Mouse (Mus musculus): Measurements from ENCODE around the gene Evx2. TPM values are rescaled to one million over a fixed set of nuclear protein-coding genes. Genes with fewer than 3 reads are reported as not detected.

Evx2 gene
- total RNA-seq, 2 experiments from 2014 or later = 0.08 TPM; not detected in 1

DNA sequence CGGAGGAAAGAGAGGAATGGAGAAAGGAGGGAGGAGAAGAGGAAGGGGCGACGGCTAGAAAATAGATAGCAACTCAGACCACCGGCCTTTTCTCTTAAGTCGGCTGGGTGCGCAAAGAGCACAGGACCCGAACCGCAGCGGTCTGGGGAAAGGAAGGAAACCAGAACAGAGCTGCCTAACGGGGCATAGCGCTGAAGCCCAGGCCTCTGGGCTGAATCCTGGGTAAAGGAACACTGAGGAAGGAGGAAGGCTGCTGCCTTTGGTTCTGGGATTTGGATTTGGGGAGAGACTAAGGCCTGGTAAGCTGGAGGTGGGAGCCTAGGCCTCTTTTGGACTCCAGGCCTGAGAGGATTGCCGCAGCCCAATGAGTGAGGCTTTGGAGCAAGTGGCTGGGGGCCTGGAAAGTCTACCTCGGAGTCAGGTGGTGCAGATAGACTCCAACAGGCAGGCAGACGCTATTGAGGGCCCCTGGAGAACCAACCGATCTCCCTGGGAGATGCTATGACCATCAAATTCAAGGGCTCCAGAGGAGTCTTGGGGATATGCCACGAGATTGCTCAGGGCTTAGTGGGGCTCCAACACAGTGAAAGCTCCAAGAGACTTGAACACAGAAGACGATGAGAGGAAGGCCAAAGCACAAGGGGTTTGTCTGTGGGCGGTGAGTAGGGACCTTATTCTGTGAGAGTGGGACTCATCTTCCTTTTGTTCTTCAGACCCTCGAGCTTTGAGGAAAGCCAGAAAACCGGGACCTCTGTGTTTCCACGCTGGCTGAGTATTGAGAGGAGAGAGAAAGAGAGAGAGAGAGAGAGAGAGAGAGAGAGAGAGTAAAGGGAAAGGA is 21.4 kb upstream of the Evx2 start:
- no peak for DNase-seq

DNA sequence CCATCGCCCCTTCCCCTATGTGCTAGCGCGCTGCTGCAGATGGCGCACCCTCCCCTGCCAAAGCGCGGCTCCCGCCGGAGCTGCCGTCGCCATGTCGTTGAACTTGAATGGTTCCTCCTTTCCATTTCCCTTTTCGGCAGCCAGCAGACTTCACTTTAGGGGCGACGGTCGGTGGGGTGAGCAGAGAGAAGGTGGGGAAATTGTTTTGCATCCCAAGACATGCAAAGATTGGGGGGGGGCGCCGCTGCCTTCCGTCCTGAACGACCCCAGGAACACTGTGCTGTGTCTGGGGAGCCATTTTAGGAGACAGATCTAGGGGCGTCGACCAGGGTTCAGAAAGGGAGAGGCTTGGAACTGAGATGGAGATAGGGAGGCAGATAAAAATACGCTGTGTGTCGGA is 20.6 kb upstream of the Evx2 start:
- no peak for DNase-seq

DNA sequence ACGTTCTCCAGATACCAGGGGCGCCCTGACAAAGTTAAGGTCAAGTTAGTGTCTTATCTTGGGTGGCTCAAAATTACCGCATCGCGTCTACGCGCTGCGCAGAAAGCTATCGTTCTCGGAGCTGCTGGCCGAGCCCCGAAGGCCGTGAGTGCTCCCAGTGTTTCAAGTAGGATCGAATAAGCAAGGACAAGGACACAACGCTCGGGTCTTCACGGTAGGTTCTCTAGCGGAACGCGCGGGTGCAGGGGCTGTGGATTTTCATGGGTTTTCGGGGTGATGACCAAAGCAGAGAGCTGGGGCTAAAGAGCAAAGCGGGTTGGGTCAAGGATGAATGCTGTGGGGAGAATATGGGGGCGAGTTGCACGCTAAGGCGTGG is 20.2 kb upstream of the Evx2 start:
- DNase-seq = no peak

DNA sequence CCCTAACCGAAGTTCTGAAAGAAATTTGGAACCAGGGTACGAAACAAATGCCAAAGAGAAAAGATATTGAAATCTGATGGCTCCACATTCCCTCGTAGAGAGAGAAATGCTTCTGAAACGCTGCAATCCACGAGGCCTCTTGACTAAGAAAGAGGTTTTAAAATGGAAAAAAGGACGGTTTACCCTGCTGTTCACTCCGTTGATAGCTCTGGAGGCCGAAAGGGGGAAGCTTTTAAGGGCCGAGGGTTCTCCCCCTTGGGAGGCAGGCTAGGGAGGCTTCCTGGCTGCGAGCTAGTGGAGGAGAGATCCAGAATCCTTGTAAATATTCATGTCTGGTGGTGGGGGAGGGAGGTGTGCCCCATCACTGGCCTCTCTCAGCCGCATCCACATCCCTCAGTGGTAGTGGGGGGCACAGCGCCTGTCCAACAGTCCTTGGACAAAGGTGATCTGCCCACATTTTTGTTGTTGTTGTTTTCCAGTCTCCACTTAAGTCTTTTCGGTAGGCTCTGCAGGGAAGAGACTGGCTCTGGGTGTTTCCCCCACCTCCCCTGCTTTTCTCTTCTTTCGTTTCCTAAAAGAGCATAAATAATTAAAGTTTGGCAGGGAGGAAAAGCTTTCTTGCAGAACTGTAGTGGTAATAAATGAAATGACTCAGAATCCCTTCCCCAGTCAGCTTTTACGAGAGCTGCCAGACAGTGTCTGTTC is 19.7 kb upstream of the Evx2 start, which contains the start of gene Hoxd11:
Gene Hoxd11 (plus strand): TSS at position 667 of the 705 bp plus-strand sequence.
- DNase-seq = no peak

DNA sequence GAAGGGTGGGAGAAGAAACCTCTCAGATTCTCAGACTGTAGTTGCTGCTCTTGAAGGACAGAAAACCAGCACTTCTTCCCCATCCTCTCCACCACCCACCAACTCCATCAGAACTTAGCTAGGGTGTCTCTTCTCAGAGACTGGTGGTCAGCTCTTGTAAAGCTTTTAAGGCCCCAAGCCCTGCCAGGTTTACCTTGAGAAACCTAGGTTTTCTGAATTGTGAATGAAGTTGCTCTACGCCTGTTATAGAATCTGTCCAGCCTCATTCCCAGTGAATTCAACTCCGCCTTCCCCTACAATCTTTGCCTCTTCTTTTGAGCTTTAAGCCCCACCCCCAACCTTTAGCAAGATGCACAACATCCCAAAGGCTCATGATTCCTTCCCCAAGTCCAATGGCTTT is 17.7 kb upstream of the Evx2 start:
- DNase-seq = no peak

DNA sequence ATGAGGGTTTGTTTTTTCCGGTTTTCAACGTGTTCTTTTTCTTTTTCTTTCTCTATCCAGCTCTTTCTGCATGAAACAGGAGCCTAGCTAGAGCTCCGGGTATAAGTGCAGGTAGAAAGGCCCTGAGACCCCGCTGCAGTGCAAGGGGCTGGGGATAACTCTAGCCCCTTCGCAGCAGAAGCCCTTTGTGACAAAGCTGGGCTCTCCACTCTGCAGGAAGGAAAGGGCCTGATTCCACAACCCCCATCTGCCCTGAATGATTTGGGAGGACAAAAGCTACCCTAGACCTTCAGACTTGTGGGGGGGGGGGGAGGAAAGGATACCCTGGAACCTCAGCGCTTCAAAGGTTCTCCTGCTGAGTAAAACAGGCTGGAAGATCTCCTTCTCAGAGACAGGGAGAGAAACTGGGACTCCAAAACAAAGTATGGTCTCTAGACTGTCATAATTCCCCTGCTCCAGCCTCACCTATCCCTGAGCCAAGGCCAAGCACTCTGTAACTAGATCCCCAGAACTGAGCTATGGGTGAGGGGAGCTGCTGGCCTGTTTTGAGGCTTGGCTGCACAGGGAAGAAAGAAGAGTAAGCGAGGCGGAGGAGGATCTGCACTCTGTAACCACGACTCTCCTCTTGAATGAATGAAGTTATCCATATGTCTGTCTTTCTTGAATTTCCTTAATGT is 17.2 kb upstream of the Evx2 start:
- DNase-seq = no peak

DNA sequence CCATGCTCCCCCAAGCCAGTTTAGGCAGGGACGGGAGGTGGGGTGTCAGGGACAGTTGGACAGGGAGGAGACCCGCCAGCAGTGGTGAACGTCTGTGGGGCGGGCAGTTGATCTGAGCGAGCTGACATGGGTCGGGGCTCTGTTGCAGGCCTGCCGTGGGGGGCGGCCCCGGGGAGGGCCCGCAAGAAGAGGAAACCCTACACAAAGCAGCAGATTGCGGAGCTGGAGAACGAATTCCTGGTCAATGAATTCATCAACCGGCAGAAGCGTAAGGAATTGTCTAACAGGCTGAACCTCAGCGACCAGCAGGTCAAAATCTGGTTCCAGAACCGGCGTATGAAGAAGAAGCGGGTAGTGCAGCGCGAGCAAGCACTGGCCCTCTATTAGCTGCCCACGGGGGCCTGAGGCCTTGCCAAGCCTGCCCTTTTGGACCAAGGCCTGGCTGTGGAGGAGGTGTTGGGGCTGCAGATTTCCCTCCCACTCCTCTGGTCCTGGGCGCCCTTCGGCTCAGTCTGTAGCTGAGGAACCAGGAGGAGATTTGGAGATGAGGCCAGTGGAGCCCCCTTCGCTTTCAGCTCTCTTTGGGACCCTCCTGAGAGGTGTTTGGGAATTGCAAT is 16.4 kb upstream of the Evx2 start:
- DNase-seq = no peak

DNA sequence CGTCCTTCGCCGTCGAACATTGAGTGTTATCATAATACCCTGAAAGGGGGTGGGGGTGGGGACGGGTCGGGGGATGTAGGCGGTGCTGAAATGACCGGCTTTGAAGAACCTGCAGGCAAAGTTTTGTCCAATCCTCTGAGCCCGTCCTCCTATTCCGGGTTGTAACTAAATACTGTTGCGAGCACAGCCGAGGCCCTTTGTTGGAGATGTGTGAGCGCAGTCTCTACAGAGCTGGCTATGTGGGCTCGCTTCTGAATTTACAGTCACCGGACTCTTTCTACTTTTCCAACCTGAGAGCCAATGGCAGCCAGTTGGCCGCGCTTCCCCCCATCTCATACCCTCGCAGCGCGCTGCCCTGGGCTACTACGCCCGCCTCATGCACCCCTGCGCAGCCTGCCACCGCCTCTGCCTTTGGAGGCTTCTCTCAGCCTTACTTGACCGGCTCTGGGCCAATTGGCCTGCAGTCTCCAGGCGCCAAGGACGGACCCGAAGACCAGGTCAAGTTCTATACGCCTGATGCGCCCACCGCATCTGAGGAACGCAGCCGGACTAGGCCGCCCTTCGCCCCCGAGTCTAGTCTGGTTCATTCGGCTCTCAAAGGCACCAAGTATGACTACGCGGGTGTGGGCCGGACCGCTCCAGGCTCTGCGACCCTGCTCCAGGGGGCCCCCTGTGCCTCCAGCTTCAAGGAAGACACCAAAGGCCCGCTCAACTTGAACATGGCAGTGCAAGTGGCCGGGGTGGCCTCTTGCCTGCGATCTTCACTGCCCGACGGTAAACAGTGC is 15.7 kb upstream of the Evx2 start, which contains the start of gene Hoxd12:
Gene Hoxd12 (plus strand): TSS at position 133 of the 785 bp plus-strand sequence.
- no peak for DNase-seq

DNA sequence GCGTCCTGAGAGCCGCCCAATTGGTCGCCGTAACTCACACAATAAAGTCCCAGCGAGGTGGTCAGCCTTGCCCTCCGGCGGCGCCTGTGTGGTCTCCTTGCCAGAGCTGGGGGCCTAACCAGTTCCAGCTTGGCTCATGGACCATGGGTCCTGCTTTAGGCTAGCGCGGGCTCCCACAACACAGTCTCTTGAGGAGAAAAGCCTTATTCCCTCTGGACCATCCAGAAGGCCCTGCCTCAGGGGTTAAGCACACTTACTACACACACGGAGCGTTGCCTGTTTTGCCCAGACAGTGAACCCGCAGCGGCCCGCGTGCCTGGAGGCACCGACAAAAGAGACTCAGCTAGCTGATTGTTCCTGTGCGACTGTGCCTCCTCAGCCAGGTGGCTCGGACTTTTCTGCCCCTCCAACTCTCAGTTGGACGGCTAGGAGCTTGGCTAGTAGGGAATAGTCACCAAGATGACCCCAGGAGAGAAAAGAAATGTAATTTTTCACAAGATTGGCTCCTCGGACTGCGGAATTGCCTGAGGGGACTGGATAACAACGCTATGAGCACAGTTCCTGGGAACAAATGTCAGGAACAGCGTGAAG is 14.6 kb upstream of the Evx2 start:
- no peak for DNase-seq

DNA sequence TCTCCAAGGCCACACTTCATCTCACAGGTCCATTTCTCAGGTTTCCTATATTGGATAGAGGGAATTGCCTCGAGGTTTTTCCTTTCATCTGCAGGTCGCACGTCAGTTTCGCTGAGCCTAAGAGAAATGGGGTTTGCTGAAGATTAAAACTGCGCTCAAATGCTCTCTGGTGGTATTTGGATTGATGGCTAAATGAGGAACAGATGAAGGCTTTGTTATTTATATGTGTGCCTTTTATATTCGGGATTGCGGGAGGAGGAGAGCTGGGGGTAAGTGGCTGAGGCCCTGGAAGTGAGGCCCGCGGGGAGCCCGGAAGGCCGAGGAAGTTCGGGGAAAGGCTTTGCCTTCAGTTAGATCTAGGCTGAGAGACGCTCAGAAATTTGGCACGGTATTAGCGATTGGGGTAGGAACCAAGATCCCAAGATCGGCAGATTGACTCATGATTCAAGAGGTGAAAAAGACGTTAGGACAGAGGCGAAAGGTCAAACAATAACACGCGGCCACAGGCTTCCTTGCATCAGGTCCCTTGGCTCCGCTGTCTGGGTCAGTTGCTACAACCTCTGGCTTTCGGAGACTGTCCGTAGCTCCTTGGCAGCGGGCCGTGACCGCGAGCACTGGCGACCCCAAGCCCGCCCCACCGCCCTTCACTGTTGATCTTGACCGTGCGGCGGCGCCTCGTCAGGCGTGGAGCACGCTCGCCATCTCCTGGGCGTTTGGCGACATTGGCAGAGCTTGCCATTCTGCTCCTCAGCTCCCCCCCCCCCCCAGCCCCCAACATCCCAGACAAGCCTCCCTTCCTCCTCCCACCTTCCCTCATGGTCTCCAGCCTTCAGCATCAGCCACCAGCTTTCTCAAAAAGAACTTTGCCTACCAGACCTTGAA is 13.4 kb upstream of the Evx2 start:
- no peak for DNase-seq

DNA sequence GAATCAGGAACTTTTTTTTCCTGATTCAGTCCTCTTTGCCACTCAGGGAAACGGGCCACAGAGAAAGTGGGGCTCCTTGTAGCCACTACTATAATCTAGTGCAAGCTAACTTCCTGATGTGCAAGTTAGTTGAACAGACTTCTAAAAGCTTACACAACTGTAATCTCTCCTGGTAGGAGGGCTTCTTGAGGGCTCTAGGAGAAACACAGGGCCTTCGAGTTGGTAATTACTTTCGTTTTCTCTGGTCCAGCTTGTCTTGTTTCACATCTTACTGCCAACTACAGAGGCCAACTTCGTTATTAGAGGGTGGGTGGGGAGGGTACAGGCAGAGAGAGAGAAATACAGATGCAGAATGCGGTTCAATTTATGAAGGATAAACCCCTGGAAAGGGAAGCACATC is 12.5 kb upstream of the Evx2 start:
- no peak for DNase-seq

DNA sequence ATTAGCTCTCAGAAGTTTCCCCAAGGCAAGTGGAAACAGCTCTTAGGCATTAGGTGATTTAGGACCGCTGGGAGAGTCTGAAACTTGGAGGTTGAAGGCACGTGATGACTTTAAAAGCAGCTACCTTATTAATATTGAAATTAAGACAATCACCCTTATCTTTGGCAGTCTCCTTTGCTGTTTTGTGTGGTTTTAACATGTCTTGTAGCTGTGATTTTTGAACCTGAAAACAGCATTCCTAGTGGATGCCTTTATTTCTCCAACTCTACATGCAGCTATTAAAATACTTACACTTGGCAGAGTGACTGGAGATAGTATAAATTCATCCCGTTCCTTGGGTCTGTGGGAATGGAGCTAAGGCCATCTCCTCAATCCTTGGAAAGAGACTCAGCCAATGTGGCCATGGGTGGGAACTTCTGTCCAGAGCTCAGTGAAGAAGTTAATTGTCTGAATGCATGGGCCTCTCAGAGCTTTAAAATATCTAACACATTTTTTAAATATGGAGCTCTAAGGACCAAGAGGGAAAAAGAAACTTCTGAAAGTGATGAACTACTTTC is 11.4 kb upstream of the Evx2 start:
- no peak for DNase-seq

DNA sequence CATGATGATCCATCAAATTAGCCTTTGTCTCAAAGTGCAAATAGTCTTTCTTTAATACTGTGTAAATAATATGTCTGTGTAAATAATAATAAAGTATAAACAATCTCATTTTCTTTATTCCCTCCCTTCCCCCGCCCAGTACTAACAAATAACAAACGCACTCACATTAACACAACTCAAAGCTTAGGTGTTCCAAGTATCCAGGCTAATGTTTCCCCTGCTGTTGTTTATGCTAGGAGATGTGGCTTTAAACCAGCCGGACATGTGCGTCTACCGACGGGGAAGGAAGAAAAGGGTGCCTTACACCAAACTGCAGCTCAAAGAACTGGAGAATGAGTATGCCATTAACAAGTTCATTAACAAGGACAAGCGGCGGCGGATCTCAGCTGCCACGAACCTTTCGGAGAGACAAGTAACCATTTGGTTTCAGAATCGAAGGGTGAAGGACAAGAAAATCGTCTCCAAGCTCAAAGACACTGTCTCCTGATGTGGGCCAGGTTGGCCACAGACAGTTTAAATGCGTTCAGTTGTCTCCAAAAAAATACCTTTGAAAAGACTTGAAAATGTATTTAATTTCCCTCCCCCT is 10.4 kb upstream of the Evx2 start:
- DNase-seq = no peak

DNA sequence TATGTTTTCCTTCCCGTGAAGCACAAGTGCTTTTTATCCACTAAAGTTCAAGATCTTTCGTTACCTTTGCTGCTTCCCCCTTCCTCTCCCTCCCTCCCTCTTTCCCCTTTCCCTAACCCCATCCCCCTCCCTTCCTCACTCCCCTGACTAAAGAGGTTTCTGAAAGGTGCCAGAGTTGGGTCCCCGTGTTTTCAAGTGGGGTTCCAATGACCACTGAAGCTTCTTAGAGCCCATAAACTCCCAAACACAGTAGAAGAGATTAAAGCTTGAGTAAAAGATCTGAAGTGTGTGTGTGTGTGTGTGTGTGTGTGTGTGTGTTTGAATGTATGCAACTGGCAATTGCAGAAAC is 9.8 kb upstream of the Evx2 start:
- no peak for DNase-seq

DNA sequence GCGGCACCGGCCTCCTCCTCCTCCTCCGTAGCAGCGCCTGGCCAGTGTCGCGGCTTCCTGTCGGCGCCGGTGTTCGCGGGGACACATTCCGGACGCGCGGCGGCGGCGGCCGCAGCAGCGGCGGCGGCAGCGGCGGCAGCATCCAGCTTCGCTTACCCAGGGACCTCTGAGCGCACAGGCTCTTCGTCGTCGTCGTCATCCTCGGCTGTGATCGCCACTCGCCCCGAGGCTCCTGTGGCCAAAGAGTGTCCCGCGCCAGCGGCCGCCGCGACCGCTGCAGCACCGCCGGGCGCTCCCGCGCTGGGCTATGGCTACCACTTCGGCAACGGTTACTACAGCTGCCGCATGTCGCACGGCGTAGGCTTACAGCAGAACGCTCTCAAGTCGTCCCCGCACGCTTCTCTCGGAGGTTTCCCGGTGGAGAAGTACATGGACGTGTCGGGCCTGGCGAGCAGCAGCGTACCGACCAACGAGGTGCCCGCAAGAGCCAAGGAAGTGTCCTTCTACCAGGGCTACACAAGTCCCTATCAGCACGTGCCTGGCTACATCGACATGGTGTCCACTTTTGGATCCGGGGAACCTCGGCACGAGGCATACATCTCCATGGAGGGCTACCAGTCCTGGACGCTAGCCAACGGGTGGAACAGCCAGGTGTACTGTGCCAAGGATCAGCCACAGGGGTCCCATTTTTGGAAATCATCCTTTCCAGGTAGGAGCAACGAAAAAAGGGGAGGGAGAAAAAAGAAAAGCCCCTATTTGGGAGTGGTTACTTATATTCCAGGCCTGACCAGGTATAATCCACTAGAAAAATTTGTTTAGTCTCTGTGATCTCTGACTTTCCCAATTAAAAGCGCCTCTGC is 9.2 kb upstream of the Evx2 start:
- DNase-seq = no peak

DNA sequence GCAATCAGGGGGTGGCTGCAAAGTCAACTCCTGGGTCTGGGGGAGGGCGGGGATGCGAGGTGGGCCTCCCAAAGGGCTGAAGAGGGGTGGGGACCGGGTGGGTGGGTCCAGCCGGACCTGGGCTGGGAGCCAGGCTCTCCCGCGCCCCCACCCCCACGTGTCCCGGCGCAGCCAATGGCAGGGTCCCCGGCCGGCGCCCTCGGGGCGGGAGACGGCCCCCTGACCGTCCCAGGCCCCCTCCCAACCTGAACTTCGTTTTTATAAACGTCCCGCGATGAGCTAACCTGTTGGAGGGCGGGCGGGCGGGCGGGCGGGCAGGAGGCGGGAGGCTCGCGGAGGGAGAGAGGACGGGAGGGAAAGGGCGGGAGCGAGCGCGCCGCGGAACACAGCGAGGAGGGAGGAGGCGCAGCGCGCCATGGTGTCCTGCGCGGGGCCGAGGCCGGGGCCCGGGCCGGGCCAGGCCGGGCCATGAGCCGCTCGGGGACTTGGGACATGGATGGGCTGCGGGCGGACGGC is 8.5 kb upstream of the Evx2 start, which contains the start of gene Hoxd13:
Gene Hoxd13 (plus strand): TSS at position 469 of the 516 bp plus-strand sequence.
- DNase-seq = no peak

DNA sequence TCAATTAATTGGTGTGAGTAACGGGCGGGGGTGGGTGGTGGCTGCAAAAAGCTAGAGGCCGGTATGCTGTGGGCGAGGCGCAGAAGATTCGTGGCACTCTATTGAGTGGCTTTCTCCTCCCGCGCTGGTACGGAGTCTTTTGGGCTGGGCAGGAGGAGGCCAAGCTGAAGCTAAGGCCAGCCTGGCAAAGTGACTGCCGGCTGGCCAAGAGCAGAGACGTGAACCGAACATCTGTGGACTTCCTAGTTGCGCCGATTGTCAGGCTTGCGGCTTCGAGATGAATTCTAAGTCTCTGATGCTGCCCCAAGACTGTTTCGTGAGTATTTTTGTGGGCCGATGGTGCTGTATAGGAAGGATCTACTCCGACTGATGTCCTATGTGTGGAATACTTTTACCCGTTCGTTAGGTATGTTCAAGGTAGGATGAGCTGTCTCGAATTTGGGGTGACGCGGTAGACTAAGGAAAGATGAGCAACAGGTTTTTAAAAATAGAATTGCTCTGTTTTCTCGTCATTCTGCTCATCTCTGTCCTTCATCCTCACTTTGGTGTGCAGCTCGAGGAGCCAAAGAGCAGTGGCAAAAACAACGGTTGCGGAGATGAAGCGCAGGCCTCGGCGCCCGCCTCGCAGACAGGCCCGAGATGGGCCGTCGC is 8.0 kb upstream of the Evx2 start:
- DNase-seq = no peak

DNA sequence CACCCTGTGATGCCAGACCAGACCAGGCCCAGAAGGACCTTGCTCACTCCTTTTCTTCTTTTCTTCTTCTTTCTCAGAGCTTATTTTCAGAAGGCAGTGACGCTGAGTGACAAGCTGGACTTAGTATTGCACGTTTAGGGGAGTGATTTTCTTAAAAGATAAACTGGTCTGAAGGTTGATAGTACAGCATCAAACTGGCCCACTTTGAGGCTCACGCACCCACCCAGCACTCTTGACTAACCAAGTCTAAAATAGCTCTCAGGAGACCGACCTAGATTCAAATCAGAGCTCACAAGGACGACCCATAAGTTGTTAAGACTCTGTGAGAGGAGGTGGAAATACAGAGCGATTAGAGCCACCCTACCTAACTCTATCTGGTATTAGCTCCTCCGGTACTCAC is 7.1 kb upstream of the Evx2 start:
- no peak for DNase-seq
